Mouse (Mus musculus) bone marrow macrophage, adult 2 months (primary cell): ENCODE data around the gene Igfbp6. TPM values are rescaled to one million over a fixed set of nuclear protein-coding genes. Genes with fewer than 3 reads are reported as not detected.

Experiments
- H3K27ac ChIP-seq: 2 replicates; pipeline ENCODE4 v1.5.1; 2012; ENCODE audit warnings: low read depth, low read length; ENCODE audit not compliant: insufficient read depth
- H3K4me1 ChIP-seq: 2 replicates; pipeline ENCODE4 v1.6.1; 2012; ENCODE audit warnings: low read length; ENCODE audit not compliant: control insufficient read depth, insufficient read depth
- H3K4me3 ChIP-seq: 2 replicates; pipeline ENCODE4 v1.5.1; 2012; ENCODE audit warnings: mild to moderate bottlenecking, low read length, moderate library complexity; ENCODE audit not compliant: insufficient read depth
- CTCF ChIP-seq: IDR thresholded peaks from 2 replicates; pipeline ENCODE4 v1.5.1; 2012; ENCODE audit warnings: low read depth, mild to moderate bottlenecking, low read length, moderate library complexity
- POLR2A ChIP-seq: IDR thresholded peaks from 2 replicates; pipeline ENCODE4 v1.6.1; 2012; ENCODE audit warnings: mild to moderate bottlenecking, low read depth, low read length, borderline replicate concordance
- polyA plus RNA-seq: library from polyadenylated mRNA; stranded (reverse); fragments of >200 nt; gene quantifications from 2 replicates; pipeline ENCODE4 v1.2.4, GENCODE M21; 2012; ENCODE audit not compliant: missing spikeins, insufficient read depth, insufficient read length

The Igfbp6 gene
- polyA plus RNA-seq, 1 experiment, result not detected

- Histone ChIP-seq H3K4me1 (peaks cover 11% of the 10 kb centered on the region; the same call in 1 of the 2 replicates), H3K4me3 (no peak overlapping the region), H3K27ac (no peak overlapping the region)
- no peak for TF ChIP-seq CTCF
- no peak for TF ChIP-seq POLR2A
Observed at GRCm38 (mm10) chr15:102101672-102102541, 42.3 kb upstream of the Igfbp6 start.

- Histone ChIP-seq H3K4me1 (peaks cover 5% of the 10 kb centered on the region; the same call in 1 of the 2 replicates), H3K4me3 (no peak overlapping the region), H3K27ac (no peak overlapping the region)
- TF ChIP-seq CTCF (no peak), POLR2A (no peak)
Observed at GRCm38 (mm10) chr15:102102548-102103121, 41.5 kb upstream of the Igfbp6 start.

- H3K4me3 ChIP-seq, result no peak overlapping the region
Observed at GRCm38 (mm10) chr15:102103371-102103946, 40.7 kb upstream of the Igfbp6 start.

GRCm38 (mm10) chr15:102103947-102104555 lies 40.1 kb upstream of the Igfbp6 start:
- H3K4me1 ChIP-seq, result peaks cover 5% of the 10 kb centered on the region; the same call in 1 of the 2 replicates
- no peak overlapping the region for H3K27ac ChIP-seq
- TF ChIP-seq POLR2A (no peak), CTCF (no peak)
- H3K4me3 ChIP-seq, result no peak overlapping the region

More at GRCm38 (mm10) chr15:102103371-102103946, 40.7 kb upstream of the Igfbp6 start:
- TF ChIP-seq POLR2A (no peak), CTCF (no peak)
- H3K4me1 ChIP-seq, result peaks cover 5% of the 10 kb centered on the region; the same call in 1 of the 2 replicates
- H3K27ac ChIP-seq, result no peak overlapping the region

GRCm38 (mm10) chr15:102105360-102105759 lies 38.8 kb upstream of the Igfbp6 start:
- TF ChIP-seq POLR2A (no peak), CTCF (no peak)
- Histone ChIP-seq H3K27ac (no peak overlapping the region), H3K4me3 (no peak overlapping the region), H3K4me1 (no peaks in the 10 kb centered on the region)

GRCm38 (mm10) chr15:102105764-102106730 lies 38.1 kb upstream of the Igfbp6 start:
- no peaks in the 10 kb centered on the region for H3K4me1 ChIP-seq

GRCm38 (mm10) chr15:102106754-102107456 lies 37.3 kb upstream of the Igfbp6 start:
- Histone ChIP-seq H3K4me3 (no peak overlapping the region), H3K27ac (no peak overlapping the region)

More at GRCm38 (mm10) chr15:102105764-102106730, 38.1 kb upstream of the Igfbp6 start:
- TF ChIP-seq POLR2A (no peak), CTCF (no peak)
- no peak overlapping the region for H3K4me3 ChIP-seq
- no peak overlapping the region for H3K27ac ChIP-seq

GRCm38 (mm10) chr15:102107689-102108573 lies 36.2 kb upstream of the Igfbp6 start:
- TF ChIP-seq POLR2A, result no peak
- peak; percentile 57 for TF ChIP-seq CTCF
- Histone ChIP-seq H3K27ac (no peak overlapping the region), H3K4me3 (no peak overlapping the region), H3K4me1 (no peaks in the 10 kb centered on the region)

More at GRCm38 (mm10) chr15:102106754-102107456, 37.3 kb upstream of the Igfbp6 start:
- no peak for TF ChIP-seq CTCF
- no peak for TF ChIP-seq POLR2A
- no peaks in the 10 kb centered on the region for H3K4me1 ChIP-seq
